Mouse (Mus musculus) liver, adult 2 months (tissue): ENCODE data around the gene Mrps27. TPM values are rescaled to one million over a fixed set of nuclear protein-coding genes. Genes with fewer than 3 reads are reported as not detected.

Experiments
- DNase-seq: peaks from one replicate; pipeline ENCODE4 v3.0.0-alpha.2; 2011; ENCODE audit warnings: low read depth, low spot score; ENCODE audit errors: extremely low read depth
- H3K27ac ChIP-seq: fragments of 200-500 bp; replicated peaks from 2 replicates; pipeline ENCODE4 v1.5.1; 2012; ENCODE audit warnings: low read depth, mild to moderate bottlenecking, control low read depth, inconsistent platforms, low read length; ENCODE audit not compliant: insufficient read depth
- H3K27me3 ChIP-seq: fragments of 200-500 bp; 2 replicates; pipeline ENCODE4 v1.6.1; 2012; ENCODE audit warnings: mild to moderate bottlenecking, moderate library complexity, low read length, inconsistent platforms; ENCODE audit not compliant: control insufficient read depth, insufficient read depth
- H3K36me3 ChIP-seq: fragments of 200-500 bp; 2 replicates; pipeline ENCODE4 v1.6.1; 2012; ENCODE audit warnings: low read length, inconsistent platforms; ENCODE audit not compliant: control insufficient read depth, insufficient read depth
- H3K4me1 ChIP-seq: fragments of 200-500 bp; 2 replicates; pipeline ENCODE4 v1.6.1; 2011; ENCODE audit warnings: low read length; ENCODE audit not compliant: control insufficient read depth, insufficient read depth
- H3K4me3 ChIP-seq: fragments of 200-500 bp; 2 replicates; pipeline ENCODE4 v1.5.1; 2011; ENCODE audit warnings: low read depth, mild to moderate bottlenecking, control low read depth, low read length, moderate library complexity; ENCODE audit not compliant: insufficient read depth
- H3K79me2 ChIP-seq: fragments of 200-500 bp; 2 replicates; pipeline ENCODE4 v1.6.1; 2012; ENCODE audit warnings: inconsistent platforms, mild to moderate bottlenecking, low read length, moderate library complexity; ENCODE audit not compliant: control insufficient read depth, insufficient read depth
- H3K9ac ChIP-seq: fragments of 200-500 bp; 2 replicates; pipeline ENCODE4 v1.6.1; 2012; ENCODE audit warnings: low read depth, mild to moderate bottlenecking, control low read depth, inconsistent platforms, low read length
- CTCF ChIP-seq: fragments of 200-500 bp; IDR thresholded peaks from 2 replicates; pipeline ENCODE4 v1.5.1; 2011; ENCODE audit warnings: low read depth, low read length, control low read depth
- POLR2A ChIP-seq: fragments of 200-500 bp; IDR thresholded peaks from 2 replicates; pipeline ENCODE4 v1.6.1; 2011; ENCODE audit warnings: low read length, control low read depth; ENCODE audit not compliant: insufficient read depth; ENCODE audit errors: extremely low read depth
- WGBS: fragments of 180-500 bp; shearing (Covaris S2); methylation state at CpG from one replicate; pipeline ENCODE4 v1.1.7; 2018; 5-methylcytosine and 5-hydroxymethylcytosine counted together
- polyA plus RNA-seq: library from polyadenylated mRNA; depleted of rRNA; stranded (reverse); fragments of >200 nt; gene quantifications from 2 replicates; pipeline ENCODE4 v1.2.3, GENCODE M21; 2012; rRNA removed
- total RNA-seq: library from RNA; depleted of rRNA; stranded (reverse); fragments of >200 nt; gene quantifications from 2 replicates; pipeline ENCODE4 v1.2.3, GENCODE M21; 2014; rRNA removed

Gene Mrps27
- total and polyA plus RNA-seq, 2 experiments = 19.3 to 24.1 TPM

DNA sequence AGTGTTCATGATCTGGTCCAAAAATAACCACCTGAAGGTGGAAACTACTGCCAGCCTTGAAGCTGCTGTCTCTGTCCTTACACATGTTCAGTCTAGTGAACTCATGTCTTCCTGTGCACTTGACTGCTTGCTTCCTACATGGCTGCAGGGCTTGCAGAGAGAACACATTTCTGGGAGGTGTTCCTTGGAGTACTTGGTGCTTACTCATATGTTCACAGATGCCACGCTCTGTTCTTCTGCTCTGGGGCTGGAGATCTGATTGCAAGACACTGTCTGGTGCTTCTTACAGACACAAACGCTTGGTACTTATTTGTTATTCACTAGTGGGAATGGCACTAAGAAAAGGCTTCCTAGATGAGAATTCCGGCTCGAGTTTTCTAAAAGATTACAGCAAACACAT, 117.3 kb downstream of the Mrps27 start:
- no peak for TF ChIP-seq POLR2A
- no peak for TF ChIP-seq CTCF
- WGBS = 90% methylated on average over 4 of the region's 4 CpGs
- DNase-seq = no peak
- no peaks in the 10 kb centered on the region for H3K79me2 ChIP-seq
- no peak overlapping the region for H3K4me3 ChIP-seq
- H3K4me1 ChIP-seq = no peaks in the 10 kb centered on the region
- no peak overlapping the region for H3K27ac ChIP-seq
- H3K9ac ChIP-seq = no peak overlapping the region
- H3K36me3 ChIP-seq = no peaks in the 10 kb centered on the region
- H3K27me3 ChIP-seq = no peaks in the 10 kb centered on the region; the same call in 1 of the 2 replicates

DNA sequence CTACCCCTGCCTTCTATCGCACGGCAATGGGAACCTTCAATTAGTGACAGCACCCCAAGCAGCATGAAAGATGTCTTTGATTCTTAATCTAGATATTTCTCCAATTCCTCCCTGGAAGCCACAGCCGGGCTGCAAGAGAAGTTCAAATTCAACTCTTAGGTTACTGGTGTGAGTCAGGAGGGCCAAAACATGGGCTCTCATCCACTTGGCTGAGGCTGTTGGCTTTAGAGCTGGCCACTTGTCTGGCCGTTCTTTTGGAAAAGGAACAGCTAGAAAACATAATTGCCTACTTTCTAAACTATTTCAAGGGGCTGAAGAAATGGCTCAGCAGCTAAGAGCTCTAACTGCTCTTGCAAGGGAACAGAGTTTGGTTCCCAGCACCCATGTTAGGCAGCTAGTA, 120.0 kb downstream of the Mrps27 start:
- no peaks in the 10 kb centered on the region; the same call in 1 of the 2 replicates for H3K27me3 ChIP-seq
- H3K27ac ChIP-seq = no peak overlapping the region
- H3K9ac ChIP-seq = no peak overlapping the region
- H3K4me1 ChIP-seq = no peaks in the 10 kb centered on the region
- DNase-seq = no peak
- WGBS = 88% methylated on average over 4 of the region's 4 CpGs
- no peaks in the 10 kb centered on the region for H3K36me3 ChIP-seq
- TF ChIP-seq POLR2A (no peak), CTCF (no peak)
- H3K4me3 ChIP-seq = no peak overlapping the region
- no peaks in the 10 kb centered on the region for H3K79me2 ChIP-seq

Other genes starting within 250 kb of the Mrps27 start
- gene Zfp366, start 160.0 kb upstream of the Mrps27 start, total RNA-seq = 0.74 and 1.1 TPM in 2 replicates
- 0.47 and 0.56 TPM in 2 replicates for gene Zfp366, start 160.0 kb upstream of the Mrps27 start, polyA plus RNA-seq
- gene Ptcd2, start 81 bp upstream of the Mrps27 start, total RNA-seq = 30.3 and 35.6 TPM in 2 replicates
- 16.4 and 17.4 TPM in 2 replicates for gene Ptcd2, start 81 bp upstream of the Mrps27 start, polyA plus RNA-seq
- gene Map1b, start 171.8 kb downstream of the Mrps27 start, total RNA-seq = 0.18 and 0.54 TPM in 2 replicates
- gene Map1b, start 171.8 kb downstream of the Mrps27 start, polyA plus RNA-seq = 0.02 and 0.09 TPM in 2 replicates